Mouse (Mus musculus) myocyte (in vitro differentiated cells): Measurements from ENCODE around the gene Tox4.

Experiments
- CEBPB ChIP-seq: IDR thresholded peaks from 2 replicates; pipeline ENCODE4 v1.6.1; 2011; ENCODE audit warnings: mild to moderate bottlenecking, moderate library complexity; ENCODE audit not compliant: poor library complexity, insufficient read depth, severe bottlenecking
- MAX ChIP-seq: IDR thresholded peaks from one replicate; pipeline ENCODE4 v1.6.1; 2011; ENCODE audit warnings: low read depth, mild to moderate bottlenecking, control low read depth
- MYOD1 ChIP-seq, 3 experiments: IDR thresholded peaks; one replicate each; pipeline ENCODE4 v1.6.1; 2011; ENCODE audit warnings: control low read depth in 2 of 3, low read depth in 2 of 3, mild to moderate bottlenecking in 2 of 3, moderate library complexity in 1 of 3; ENCODE audit not compliant: insufficient read length in 2 of 3, control insufficient read depth in 1 of 3
- POLR2A ChIP-seq: IDR thresholded peaks from one replicate; pipeline ENCODE4 v1.6.1; 2011; ENCODE audit warnings: low read depth, mild to moderate bottlenecking, control low read depth, moderate library complexity; ENCODE audit not compliant: insufficient read length
- USF1 ChIP-seq: IDR thresholded peaks from one replicate; pipeline ENCODE4 v1.6.1; 2011; ENCODE audit warnings: low read depth, mild to moderate bottlenecking, control low read depth, moderate library complexity

DNA sequence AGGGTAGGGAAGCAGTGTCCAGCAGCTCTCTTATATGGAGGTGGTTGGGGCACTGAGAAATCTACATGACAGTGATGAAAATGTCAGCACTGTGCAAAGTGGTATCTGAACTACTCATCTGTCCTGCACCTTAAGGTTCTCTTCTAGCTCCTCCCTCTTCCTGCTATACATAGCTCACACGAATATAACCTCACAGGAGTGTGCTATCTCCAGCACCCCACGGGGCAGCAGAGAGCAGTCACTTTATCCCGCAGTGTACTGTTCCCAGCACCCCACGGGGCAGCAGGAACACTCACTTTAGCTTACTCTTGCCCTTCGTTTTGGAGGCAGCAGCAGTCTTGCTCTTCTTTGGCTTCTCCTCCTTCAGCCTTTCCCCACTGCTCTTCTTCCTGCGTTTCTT lies 46.7 kb upstream of the Tox4 start:
- TF ChIP-seq POLR2A (no peak), MAX (no peak), MYOD1 (IDR thresholded peaks at IDR 0.05; ENCODE audit: control insufficient read depth in 1 of 3, insufficient read length in 2 of 3, low read depth in 2 of 3) (no peak), CEBPB (no peak), USF1 (no peak)
